Mouse (Mus musculus): ENCODE measurements around the gene Pygl. TPM values are rescaled to one million over a fixed set of nuclear protein-coding genes. Genes with fewer than 3 reads are reported as not detected.
"Not testable (repeated sequence)": the region's sequence is repeated elsewhere in the genome, so short reads cannot be mapped to it uniquely, and the experiment has no call there.

Gene Pygl
- polyA plus RNA-seq, 1 experiment from 2014 or later, result 36.6 TPM

DNA sequence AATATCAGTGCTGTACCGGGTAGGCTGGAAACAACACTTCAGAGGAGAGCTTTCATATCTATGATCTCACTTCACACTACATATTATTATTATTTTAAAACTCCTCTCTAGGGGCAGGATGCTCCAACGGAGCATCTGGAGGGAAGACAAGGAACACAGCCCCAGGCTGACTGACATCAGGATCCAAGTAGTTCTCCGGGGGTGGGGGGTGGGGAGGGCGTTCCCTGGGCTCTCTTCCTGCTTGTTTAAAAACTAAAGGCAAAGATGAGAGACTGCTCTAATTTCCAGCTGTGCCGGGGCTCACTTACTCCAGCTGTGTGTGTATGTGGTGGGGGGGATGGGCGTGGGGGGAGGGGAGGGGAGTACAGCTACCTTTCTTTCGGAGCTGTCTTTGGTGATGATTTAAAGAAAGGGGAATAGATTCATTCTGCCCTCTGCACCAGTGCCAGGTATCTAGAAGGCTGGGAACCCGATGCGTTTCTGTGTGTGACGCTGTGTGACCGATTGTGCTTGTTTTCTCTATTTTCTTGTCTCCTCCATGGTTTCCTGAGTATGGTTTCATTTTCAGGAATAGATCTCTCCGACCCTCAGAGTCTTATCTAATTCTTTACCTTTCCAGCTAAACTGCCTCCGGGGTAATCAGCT is 83.2 kb downstream of the Pygl start:
- H3K9ac ChIP-seq, result no peak overlapping the region

DNA sequence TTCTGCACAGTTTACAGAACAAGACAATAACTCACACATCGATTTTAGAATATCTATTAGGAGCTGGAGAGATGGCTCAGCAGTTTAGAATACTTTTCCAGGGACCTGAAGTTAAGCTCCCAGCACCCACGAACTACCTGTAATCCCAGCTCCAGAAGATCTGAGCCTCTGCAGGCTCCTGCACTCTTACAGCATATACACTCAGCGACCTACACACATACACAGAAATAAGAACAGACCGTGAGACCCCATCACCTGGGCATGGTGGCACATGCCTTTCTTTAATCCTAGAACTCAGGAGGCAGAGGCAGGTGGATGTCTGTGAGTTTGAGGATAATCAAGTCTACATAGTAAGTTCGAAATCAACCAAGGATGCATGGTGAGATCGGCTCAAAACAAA is 85.7 kb downstream of the Pygl start:
- no peak overlapping the region for H3K9ac ChIP-seq
- no peaks in the 10 kb centered on the region for H3K9me3 ChIP-seq
- H3K4me2 ChIP-seq, result no peak overlapping the region
- H3K36me3 ChIP-seq, result no peaks in the 10 kb centered on the region
- no peak overlapping the region for H3K27ac ChIP-seq
- no peak for ATAC-seq (ENCODE audit: insufficient number of reproducible peaks, low FRiP score, low TSS enrichment, low read depth)
- 83% methylated on average over 6 of the region's 6 CpGs for WGBS
- no peak overlapping the region for H3K4me3 ChIP-seq
- peaks cover 11% of the 10 kb centered on the region; the same call in 1 of the 2 replicates for H3K4me1 ChIP-seq
- H3K27me3 ChIP-seq, result no peaks in the 10 kb centered on the region

More for the DNA sequence above, 83.2 kb downstream of the Pygl start:
- peak overlapping the region; percentile 25 for H3K4me3 ChIP-seq
- H3K4me2 ChIP-seq, result peak overlapping the region; percentile 49
- peaks cover 11% of the 10 kb centered on the region; the same call in 1 of the 2 replicates for H3K4me1 ChIP-seq
- 6% methylated on average over 13 of the region's 13 CpGs for WGBS
- no peaks in the 10 kb centered on the region for H3K27me3 ChIP-seq
- no peak for ATAC-seq (ENCODE audit: insufficient number of reproducible peaks, low FRiP score, low TSS enrichment, low read depth)
- H3K27ac ChIP-seq, result no peak overlapping the region
- H3K36me3 ChIP-seq, result no peaks in the 10 kb centered on the region
- H3K9me3 ChIP-seq, result no peaks in the 10 kb centered on the region

DNA sequence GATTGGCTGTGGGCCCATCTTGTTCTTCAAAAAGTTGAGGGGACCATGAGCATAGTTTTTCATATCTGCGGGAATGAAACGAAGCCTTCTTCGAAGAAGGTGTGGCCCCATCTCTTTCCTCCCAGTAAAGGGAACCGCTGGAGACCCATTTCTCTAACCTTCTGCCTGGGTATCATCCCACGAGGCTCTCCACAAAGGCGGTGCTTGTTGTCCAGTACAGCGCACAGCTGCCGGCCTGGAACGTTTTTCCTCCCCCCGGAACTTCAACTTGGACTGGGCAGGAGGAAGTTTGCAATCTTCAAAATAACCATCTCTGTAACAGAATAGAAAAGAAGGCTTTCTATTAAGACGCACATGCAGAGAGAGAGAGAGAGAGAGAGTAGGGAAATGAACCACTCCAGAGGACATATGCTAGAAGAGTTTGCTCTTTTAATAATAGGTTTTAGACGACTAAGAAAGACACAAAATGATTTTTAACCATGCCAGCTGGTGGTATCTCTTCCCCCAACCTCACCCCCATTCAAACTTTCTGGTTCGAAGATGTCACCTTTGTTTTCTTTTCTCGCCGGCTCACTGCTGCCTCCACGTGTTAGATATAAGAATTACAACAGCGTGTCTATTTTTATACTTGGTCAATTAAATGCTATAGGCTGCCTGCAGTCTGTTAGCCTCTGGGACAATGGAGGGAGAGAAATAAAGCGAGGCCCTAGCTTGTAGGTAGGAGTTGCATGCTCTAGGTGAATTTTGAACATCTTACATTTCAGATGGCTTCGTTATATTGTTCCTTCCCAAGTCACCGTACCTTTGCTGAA is 86.4 kb downstream of the Pygl start:
- Histone ChIP-seq H3K36me3 (no peaks in the 10 kb centered on the region), H3K27me3 (no peaks in the 10 kb centered on the region), H3K4me2 (no peak overlapping the region), H3K4me1 (peaks cover 11% of the 10 kb centered on the region; the same call in 1 of the 2 replicates), H3K4me3 (no peak overlapping the region), H3K27ac (peak overlapping the region; percentile 28), H3K9ac (no peak overlapping the region), H3K9me3 (no peaks in the 10 kb centered on the region)
- no peak for ATAC-seq (ENCODE audit: insufficient number of reproducible peaks, low FRiP score, low TSS enrichment, low read depth)
- whole genome bisulfite sequencing, result 44% methylated on average over 20 of the region's 20 CpGs

DNA sequence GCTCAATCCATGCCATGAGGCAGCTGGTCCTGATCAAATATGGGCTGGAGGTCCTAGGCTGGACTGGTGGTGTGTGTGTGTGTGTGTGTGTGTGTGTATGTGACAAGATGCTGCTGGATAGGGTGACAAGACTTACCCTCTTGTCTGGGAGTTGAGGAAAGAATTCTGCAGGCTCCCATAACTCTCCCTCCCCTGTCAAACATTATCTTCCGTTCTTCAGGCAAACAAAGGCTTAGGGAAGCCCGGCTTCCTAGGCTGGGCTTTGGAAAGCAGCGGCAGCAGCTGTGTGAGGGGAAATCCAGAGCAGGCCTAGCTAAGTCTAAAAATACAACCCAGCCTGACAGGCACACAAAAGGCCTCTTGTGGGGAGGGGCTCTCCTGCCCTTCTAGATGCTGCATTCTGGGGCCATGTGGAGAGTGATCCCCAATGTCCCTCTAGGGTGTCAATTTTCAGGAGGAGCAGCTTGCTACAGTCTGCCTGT is 87.1 kb downstream of the Pygl start:
- H3K36me3 ChIP-seq, H3K9me3 ChIP-seq, H3K27me3 ChIP-seq, H3K4me3 ChIP-seq, H3K4me2 ChIP-seq, H3K9ac ChIP-seq: not testable (repeated sequence)
- Histone ChIP-seq H3K27ac (peak overlapping the region; percentile 54), H3K4me1 (peaks cover 11% of the 10 kb centered on the region; the same call in 1 of the 2 replicates)
- 39% methylated on average over 3 of the region's 3 CpGs for WGBS
- peak; percentile 35; the same call in 1 of the 2 replicates for ATAC-seq (ENCODE audit: insufficient number of reproducible peaks, low FRiP score, low TSS enrichment, low read depth)

DNA sequence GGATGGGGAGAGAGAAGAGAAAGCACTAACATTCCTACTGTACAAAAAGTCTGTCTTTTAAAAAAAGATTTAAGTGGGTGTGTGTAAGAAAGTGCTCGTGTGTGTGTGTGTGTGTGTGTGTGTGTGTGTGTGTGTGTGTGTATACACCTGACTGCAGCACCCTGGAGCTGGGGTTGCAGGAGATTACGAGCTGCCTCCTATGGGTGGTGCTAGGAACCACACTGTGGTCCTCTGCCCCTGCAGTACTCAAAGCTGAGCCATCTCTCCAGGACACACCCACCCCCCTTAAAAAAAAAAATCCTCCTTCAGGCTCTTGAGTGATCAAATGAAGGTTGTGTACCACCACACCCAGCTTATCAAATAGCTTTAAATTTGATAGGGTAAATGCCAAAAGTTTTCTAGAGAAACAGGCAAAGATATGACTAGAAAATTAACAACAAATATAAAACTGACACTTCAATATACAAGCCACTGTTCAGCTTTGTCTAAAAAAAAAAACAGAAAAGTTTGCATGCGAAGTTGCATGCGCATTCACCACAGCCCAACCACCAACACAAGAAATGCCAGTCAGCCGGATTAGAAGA is 90.2 kb downstream of the Pygl start:
- 75% methylated on average over 5 of the region's 5 CpGs for WGBS
- Histone ChIP-seq H3K36me3 (no peaks in the 10 kb centered on the region), H3K27me3 (no peaks in the 10 kb centered on the region), H3K9me3 (no peaks in the 10 kb centered on the region), H3K4me3 (no peak overlapping the region), H3K9ac (no peak overlapping the region), H3K4me1 (0 out of 2 replicates have a peak, but pooled peaks cover 3% of the 10 kb centered on the region), H3K4me2 (no peak overlapping the region), H3K27ac (no peak overlapping the region)
- ATAC-seq (ENCODE audit: insufficient number of reproducible peaks, low FRiP score, low TSS enrichment, low read depth), result no peak

Other genes starting within 250 kb of the Pygl start
- 7.2 and 7.8 TPM in 2 replicates for gene Sav1, start 244.5 kb downstream of the Pygl start, polyA plus RNA-seq (2015; fragmentation: Nextera tagmentation; extraction: Ambion mirVana)
- gene Nin, start 117.8 kb downstream of the Pygl start, polyA plus RNA-seq (2015; fragmentation: Nextera tagmentation; extraction: Ambion mirVana), result 9.3 and 10.1 TPM in 2 replicates
- 0.15 and 0.35 TPM in 2 replicates for gene Abhd12b, start 77.3 kb downstream of the Pygl start, polyA plus RNA-seq (2015; fragmentation: Nextera tagmentation; extraction: Ambion mirVana)
- gene Trim9, start 116.1 kb upstream of the Pygl start, polyA plus RNA-seq (2015; fragmentation: Nextera tagmentation; extraction: Ambion mirVana), result 0.70 and 0.73 TPM in 2 replicates
- 106 and 107 TPM in 2 replicates for gene Tmx1, start 221.6 kb upstream of the Pygl start, polyA plus RNA-seq (2015; fragmentation: Nextera tagmentation; extraction: Ambion mirVana)

Data from limb, embryonic 15.5 days (tissue).